Mouse (Mus musculus) spleen, embryonic (tissue): ENCODE measurements around the gene Cln6.

Source experiments
- CTCF ChIA-PET: fragments of 350-600 bp; sonication (Branson Sonifier 250); formaldehyde crosslinking; loops from one replicate; lab custom pipeline; 2022; lab: Charles Lee

Cln6 gene

DNA sequence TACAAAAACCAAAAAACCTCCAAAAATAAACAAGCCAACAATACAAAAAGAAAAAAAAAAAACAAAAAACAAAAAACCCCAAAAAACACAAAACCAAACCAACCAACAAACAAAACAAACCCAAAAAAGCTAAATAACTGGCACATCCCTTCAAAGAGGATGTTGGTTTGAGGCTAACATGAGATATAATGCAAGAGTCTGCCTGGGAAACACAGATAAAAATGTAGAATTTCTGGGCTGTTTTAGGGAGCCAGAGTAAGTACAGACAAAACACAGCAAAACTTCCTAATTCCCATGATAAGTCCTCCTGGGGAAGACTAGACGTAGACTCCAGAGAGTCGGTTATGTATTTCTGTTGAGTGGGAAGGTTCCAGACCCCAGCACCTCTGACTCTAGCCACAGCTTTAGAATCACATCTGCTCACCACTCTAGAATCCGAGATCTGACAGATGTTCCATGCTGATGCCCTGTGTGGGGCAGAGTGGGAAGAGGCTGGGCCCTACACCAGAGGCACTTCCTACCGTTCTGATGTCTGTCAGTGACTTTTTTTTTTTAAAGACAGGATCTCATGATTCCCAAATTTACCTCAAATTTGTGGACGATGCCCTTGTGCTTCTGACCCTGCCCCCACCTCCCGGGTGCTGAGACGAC is 38.5 kb downstream of the Cln6 start:
- CTCF ChIA-PET, result no interaction called here

DNA sequence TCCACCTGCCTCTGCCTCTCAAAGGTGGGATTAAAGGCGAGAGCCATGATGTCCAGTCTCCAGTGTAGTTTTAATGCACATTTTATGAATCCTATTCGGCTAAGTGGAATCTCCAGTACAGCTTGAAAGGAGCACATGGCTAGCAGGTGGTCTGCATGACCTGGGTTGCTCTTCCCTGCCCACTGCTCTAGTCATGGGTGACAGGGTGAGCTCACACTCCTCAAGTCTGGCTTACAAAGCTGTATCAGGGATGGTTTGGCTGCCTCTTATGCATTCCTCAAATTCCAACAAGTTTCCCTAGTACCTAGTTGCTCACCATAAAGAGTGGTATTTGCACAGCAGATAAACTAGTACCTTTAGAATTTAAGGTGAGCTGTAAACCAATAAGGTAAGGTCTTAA is 39.2 kb downstream of the Cln6 start:
- CTCF ChIA-PET, result no interaction called here

DNA sequence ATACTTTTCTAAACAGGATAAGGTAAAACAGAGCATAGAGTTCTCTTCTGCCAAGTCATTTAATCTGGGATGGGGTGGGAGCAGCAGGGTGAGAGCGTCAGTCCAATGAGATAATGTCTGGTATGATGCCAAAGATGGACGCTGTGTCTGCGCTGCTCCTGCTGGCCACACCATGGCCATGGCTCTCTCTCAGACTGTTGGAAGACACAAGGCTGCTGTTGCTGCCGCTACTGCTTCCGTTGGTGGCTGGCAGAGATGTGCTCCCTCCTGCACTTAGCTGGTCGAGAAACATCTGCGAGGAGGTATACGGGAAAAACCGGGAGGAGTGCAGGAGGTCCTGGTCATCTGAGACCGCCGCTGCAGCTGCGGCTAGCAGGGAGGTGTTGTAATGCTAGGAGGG is 43.3 kb downstream of the Cln6 start:
- CTCF ChIA-PET, result no interaction called here

DNA sequence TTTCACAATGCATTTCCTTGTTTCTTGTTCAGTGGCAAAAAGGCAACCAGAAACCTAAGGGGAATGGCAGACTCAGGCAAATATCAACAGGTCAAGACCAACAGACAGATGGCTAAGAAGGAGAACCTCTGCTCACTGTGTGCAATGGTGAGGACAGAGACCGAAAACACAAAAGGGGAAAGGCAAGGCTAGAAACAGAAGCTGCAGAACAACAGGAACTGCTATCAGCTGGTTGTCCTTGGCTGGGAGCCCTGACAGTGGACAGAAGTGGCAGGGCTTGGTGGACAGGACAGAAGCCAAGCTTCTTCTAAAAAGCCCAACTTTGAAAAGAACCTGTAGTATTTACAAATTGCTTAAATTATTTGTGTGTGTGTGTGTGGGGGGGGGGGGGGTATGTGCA is 55.9 kb downstream of the Cln6 start:
- CTCF ChIA-PET, result no interaction called here
